Mouse (Mus musculus) frontal cortex, postnatal 10 days (tissue): Measurements from ENCODE around the gene Cyth1.
A peak's percentile ranks its signal among the peaks of the same experiment; 100 is the strongest.

Experiments
- DNase-seq, 2 experiments: peaks; one replicate each; pipeline ENCODE4 v3.0.0; 2022; ENCODE audit warnings: low spot score in 2 of 2, mixed read lengths in 1 of 2

Cyth1 gene

DNA sequence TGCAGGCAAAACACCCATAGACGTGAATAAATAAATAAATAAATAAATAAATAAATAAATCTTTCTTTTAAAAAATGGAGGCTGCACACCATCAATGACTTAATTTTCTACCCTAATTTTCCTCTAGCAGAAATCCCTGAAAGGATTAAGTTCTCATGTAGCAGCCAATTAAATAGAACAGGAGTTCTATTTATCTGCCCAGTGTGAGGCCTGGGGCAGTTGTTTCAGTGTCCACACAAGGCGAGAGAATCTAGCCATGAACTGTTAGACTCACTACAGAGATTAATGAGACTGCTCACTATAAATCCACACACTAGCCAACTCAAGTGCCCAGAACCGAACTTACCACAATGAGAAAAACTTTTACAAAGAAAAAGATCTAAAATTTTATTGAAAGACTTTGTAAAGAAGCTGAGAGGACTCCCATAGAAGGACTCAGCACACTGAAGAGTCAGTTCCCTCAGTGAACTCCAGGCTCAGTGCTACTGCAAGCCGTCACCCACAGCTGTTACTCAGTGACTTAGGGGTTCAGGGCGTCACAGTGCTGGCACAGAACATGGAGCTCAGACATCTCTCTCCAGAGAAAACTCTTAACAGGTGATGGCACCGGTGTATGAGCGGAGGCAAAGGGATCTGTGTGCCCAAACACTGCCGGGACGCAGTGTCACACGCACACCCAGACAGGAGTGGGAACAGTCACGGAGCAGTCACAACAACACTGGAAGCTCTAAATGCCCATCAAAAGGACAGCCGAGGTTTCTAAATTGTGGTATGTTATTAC, 23.1 kb downstream of the Cyth1 start:
- DNase-seq: no peak

DNA sequence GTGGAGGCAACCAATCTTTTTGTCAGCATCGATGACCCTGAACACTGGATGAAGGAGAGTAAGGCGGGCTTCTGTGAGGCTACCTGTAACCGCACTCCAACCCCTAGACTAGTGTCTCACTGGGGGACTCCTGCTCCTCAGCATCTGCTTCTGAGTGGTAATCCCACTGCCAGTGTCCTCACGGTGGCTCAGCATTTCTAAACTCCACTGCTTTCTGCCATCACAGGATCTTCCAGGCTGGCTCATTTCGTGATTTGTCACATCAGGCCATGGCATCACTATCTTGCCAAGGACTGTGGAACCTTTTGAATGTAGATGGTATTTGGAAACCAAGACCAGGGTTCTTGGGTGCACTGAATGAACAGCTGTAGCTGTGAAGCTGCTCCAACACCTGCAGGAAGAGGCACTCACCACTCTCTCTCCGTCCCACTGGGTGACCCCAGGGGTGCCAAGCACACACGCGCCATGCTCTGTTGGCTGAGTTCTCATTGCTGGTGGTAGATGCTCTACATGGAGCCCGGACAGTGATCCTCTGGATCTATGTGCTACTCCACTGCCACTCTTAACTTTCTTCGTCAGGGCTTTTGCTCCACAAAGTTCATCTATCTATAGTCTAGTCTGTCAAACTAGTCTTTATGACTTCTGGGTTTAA, 24.9 kb downstream of the Cyth1 start:
- DNase-seq: no peak

DNA sequence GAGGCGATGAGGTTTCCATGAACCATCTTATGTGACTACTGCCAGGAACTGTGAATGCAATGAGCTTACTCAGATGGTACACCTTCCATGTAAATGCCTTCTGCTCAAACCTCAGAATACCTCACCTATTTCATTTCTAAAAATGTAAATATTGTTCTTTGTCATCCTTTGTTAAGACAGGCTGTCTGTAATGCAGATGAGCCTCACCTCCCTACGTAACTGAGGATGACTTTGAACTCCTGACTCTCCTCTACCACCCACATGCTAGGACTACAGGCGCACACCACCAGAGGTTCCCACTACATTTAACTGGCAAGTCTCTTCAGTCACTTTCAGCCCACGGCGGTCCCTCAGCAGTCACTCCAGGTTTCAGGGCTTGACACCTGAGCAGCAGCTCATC, 25.5 kb downstream of the Cyth1 start:
- no peak for DNase-seq

DNA sequence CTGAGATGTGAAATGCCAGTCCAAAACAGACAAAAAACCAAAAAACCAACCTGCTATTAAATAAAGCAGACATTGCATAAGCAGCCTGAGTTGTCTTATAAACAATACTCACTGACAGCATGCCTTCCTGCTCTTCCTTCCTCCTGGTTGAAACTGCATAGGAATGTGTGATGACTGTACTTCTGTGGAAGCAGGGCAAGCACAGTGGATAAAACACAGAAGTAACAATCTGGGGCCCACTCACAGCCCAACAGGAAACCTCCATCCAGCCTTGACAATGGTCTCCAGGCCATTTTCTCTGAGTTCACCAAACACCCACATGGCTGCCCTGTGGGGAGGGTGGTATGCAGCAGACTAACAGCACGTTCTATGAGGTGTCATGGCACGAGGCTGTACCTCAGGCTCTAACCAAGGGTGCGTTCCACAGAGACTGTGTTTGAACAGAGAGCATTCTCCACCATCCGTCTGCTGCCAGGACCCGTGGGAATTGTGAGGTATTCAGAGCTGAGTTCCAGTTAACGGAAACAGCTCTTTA, 26.0 kb downstream of the Cyth1 start:
- no peak for DNase-seq

DNA sequence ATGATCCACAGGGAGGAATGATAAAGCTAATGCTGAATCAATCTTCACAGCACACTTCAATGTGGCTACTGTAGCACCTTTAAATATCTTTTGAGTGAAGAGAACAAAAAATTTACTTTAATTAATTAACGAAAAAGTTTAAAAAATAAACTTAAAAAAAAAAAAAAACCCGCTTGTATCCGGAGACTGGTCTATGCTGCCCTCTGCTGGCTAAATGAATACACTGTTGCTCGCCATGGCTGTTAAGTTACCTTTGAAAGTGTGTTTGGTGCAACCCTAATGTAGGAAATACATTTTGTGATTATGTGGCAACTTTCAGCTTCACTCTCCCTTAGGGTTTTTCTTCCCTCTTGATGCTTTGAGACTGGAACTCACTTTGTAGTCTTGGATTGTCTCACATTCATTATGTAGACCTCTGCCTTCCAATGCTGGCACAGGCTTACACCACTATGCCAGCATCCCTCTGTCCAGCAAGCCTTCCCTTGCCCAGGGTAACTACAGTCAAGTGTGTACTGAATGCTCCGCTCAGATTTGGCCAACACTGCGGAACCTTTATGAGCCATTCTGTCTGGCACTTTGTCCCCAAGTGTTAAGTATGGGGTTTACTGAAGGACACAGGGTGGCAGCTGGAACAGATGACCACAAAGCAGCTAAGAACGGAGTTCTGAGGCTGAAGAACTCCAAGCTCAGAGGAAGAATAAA, 27.7 kb downstream of the Cyth1 start:
- peak in 1 of 2 experiments; percentile 56 for DNase-seq

DNA sequence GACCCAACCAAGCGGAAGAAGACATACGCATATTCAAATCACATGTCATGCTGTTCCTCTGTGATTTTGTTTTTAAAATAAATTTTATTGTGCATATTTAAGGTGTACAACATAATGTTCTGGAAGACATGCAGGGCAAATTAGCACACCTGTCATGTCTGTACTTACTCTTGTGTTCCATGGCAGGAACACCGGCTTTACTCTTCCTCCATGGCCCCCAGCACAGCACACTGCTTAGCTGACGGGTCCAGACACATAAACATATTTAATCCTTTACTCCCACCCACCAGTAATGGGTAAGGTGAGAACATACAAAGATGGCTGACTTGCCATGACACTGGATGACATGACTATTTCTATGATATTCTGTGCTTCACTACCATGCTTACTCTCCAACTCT, 29.3 kb downstream of the Cyth1 start:
- DNase-seq: no peak

DNA sequence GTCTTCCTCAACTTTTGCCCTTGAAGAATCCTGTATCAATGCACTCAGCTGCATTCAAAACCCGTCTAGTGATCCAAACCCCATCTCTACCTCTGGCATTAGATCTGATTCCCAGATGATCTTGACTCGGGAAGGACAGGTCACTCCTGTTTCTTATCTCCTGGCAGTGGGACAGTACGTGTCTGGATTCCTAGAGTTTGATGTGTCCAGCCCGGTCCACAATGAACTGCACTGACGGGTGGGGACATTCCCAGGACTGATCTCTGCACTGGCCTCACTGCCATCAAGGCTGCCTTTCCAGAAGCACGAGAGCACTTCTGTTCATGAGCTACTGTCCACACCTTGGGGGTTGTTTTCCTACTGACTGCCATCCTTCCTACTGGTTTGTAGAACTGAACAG, 31.9 kb downstream of the Cyth1 start:
- DNase-seq: no peak

DNA sequence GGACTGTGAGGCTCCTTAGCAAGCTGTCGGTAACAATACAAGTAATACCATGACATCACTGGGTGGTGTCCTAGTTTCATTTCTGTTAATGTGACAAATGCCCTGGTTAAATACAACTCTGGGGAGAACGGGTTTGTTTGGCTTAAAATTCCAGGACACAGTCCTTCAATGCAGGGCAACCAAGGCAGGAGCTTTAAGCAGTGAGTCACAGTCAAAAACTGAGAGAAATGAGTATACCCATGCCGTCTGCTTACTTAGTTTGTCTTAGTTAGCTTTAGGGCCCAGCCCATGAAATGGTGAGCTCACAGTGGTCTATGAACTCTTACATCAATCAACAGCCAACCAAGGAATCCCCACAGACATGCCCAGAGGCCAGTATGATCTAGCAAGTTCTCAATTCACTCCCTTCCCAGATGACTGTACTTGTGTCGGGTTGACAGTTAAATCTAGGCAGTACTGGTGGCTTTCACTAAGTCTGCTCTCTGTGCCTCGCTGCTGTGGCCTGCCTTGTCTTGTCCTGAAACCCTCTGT, 32.4 kb downstream of the Cyth1 start:
- DNase-seq: no peak

DNA sequence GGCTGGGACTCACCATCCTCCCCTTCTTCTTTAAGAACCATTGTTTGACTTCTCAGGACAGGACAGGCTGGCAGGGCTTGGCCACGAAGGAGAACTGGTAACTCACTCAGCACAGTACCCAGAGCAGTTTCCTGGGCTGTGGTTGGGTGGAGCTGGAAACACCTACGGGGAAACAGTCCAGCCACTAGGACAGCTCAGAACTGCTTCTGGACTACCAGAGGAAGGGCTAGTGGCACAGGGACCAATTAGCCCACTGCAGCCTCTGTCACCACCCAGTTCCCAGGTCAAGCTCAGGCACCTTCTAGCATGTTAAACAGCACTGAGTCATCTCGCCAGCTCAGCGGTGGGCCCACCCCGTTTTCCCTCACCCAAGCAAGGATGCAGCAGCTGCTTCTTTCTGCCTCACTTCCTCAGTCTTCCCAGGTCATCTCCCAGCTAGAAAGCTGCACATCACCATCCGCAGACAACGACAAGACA, 35.7 kb downstream of the Cyth1 start:
- no peak for DNase-seq

DNA sequence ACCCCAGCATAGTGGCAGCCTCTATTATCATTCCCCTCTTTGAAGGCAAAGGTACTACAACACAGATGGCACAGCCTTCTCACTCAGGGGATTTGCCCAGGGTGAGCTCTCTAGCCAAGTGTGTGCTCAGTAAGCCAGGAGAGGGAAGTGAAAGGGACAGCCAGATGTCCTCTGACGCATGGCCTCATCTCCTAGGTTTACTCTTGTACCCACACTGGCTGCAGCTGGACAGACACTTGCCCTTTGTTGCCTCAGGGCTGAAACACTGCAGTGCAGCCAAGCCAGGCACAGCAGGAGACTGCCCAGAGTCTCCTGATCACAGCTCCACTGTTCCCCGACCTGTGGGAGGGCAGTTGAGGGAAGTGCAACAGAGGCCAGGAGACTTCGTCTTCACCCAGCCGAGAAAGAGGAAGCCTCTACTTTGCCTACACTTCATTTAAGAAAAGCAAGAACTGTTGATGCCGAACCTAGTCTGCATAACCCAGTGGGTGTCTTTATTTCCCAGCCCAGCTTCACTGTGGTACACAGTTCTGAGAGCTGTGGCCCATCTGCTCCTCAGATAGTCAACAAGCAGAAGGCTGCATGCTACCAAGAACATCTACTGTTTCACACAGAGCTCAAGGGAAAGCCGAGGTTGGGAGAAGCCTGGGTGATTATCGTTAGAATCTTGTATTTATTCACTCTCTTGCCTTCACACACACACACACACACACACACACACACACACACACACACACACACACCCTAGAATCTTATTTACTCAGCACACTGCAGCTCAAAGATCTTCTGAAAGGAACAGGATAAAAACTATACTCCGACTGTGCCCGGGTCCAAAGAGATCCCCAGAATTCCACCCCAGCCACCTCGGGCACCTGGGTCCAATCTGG, 36.4 kb downstream of the Cyth1 start:
- peak in 1 of 2 experiments; percentile 41 for DNase-seq

DNA sequence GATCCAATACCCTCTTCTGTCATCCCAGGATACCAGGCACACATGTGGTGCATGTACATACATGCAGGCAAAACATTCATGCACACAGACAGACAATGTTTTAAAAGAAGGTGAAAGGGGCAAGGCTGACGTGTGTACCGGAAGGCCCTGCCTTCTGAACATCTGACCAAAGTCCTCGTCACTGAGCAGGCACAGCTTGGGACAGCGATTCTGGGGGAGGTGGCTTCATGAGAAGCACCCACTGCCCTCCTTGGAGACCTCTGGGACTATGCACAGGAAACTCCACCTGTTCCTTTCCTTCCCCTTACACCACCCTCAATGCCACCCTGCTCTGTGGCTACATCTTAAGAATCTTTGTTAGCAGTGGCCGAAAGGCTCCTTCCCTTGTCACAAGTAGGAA, 37.4 kb downstream of the Cyth1 start:
- no peak for DNase-seq

DNA sequence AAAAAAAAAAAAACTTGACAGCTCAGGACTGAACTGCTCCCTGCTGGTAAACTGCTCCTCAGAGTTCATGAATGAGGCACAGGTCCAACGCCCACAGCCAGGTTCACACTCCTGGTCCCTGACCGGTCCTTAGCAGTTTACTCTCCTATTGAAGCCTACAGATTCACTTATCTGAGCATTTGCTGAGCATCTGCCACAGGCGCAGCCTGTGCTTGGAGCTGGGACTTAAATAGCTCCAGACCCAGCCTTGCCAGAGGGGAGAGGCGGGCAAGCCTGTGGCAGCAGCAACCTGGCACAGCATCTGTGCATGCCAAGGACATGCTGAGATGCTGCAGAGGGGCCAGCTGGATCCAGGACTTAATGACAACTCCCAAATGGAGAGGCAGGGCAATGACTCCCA, 38.3 kb downstream of the Cyth1 start:
- peak in 1 of 2 experiments; percentile 63 for DNase-seq

DNA sequence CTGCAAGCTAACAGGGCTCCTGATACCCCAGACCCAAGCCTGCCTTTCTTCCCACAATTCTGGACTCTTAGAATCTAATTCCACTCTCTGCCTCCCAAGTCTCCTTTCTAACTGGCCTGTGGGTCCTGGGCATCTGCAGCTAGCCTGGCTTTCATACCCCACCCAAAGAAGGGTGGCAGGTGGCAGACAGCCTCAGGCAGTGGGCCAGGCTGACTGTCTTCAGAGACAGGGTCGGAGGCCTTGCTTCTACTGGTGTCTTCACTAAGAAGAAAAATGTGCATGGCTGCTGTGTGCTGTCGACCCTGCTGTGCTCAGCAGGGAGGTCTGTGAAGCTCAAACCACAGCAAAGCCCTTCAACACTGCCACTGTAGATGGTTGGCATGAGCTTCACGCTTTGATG, 39.0 kb downstream of the Cyth1 start:
- no peak for DNase-seq

DNA sequence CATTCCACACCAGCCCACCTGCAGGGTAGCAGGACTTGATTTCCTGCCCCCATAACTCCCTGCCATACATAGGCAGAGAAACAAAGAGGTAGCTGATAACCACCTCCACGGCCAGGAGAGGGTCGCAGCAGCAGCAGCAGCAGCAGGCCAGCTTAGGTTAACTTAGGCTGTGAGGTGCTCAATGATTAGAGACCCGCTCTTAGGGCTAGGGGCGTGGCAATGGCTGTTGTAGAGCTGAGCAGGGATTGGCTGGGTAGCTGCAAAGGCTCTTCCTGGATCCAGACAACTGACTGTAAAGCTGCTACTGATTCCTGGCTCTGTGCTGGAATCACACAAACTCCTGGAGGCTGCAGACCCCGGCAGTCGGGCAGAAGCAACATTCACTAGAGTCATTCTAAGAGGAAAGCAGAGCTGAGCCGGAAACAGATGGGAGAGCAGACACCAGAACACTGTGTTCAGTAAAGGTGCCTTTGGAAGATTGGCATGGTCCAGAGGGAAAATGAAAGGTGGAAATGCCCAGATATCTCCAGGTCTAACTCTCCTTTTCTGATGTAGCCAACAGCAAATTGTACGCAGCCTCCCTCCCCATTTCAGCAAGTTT, 39.6 kb downstream of the Cyth1 start:
- DNase-seq: no peak

DNA sequence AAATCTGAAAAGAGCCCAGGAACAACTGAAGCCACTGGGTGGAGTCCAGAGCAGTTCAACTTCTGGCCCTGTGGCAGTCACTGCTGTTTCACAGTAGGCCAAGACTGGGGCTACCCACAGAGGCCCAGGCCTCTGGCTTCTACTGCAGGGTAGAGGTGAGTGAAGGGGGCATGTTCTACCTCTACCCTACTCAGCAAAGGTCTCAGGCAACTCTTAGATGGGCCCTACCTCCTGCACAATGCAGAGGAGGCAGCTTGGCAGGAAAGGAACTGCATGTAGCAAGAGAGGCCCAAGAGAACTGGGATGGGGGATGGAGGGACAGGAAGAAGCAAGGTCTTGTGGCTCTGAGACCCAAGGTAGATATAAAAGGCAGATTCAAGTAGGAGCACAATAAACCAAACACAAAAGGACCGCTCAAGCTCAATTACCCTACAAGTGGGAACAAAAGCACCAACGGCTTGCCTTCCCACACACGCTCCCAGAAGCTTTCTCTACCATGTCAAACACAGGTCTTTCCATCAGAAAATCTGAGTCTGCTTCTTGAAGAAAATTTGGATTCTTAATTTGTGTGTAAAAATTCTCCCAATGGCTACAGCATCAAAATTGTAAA, 40.9 kb downstream of the Cyth1 start:
- no peak for DNase-seq

DNA sequence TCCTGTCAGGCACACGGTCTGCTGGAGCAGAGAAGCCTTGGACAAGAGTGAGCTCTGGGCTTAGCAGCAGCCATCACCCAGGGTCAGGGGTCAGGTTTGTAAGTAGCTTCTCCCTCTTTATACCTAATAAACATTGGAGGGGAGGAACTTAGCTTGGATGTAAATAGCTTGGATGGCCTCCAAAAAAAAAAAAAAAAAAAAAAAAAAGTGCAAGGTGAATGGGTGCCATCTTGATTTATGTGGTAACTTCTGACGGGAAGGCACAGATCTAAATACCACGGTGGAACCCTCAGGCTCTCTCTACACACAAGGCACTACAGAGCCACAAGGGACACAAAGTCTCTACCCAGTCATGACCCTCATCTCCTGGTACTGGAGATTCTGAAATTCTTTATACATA, 42.1 kb downstream of the Cyth1 start:
- DNase-seq: no peak

DNA sequence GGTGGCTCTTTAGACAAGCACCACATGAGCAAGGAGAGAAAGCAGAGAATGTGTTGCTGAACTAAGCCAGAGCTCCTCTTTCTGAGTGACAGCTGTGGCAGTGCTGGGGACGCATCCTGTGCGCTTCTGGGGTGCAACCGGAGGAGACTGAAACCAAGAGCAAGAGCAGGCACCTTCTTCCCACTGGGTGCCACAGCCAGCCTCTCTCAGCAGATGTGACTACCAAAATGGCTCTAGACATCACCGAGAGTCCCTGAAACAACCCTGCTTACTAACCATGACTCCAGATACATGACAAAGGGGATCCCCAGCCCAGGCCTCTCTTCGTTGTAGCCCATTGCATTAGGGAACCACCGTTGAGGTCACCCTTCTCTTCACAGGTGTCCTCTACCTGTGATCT, 44.9 kb downstream of the Cyth1 start:
- DNase-seq: no peak

DNA sequence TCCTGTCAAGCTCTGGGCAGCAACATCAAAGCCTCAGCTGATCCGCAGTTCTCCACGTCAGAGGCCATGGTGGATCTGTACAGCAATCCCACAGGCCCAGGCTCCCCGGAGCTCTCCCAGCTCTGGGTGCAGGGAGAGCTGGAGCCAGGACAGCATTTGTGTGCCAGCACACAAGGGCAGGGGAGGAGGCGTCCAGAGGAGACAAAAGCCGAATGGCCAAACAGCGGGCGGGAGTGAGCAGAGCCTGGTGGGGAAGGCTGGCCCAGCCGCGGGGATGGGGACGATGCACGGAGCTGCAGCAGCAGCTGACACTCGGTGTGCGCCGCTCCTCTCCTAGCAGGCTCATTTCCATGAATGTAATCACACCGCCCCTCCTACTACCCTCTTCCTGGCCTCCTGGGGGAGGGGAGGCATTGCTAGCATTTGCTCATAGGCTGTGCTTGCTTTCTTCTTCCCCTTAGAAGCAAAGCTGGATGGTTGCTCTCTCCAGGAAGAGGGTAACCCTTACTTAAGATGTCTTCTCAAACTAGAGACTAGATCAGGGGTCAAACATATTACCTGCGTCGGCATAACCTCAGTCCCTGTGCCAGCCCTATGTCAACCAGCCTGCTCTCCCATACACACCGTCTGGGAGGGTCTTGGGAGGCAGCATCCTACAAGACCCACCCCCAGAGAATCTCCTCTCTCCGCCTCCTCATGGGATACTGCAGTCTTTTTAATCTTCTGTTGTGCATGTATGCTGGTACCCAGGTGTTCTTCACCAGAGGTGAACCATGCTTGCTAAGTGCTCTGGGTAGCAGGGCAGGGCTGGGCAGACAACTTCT, 45.8 kb downstream of the Cyth1 start:
- peak; percentile 74 to 82 for DNase-seq

DNA sequence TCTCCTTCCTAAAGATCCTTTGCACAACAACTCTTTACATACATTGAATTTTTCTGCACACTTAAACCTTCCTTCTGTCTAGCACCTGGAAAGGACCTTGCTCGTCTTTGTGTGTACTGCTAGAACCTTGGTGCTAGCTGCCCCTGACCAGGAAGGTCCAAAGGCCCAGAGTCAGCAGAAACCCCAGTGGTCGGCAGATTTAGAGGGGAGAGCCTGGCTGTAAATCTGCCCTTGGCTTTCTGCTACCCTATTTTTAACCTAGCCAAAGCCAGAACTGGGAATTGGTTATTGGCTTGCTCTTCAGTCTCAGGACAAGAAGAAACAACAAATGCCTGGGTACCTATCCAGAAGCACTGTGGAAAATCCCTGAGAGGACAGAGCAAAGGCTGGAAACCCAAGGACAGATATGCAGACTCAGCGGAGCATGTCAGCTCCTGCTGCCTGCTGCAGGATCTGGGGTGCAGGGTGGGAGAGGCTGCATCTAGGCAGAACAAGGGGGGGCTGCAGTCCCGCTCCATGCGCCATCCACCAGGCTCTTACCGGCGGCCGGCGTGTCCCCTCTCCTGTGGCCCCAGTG, 46.5 kb downstream of the Cyth1 start:
- DNase-seq: no peak
